Mouse (Mus musculus): Measurements from ENCODE around the gene Pcyt1b.

Pcyt1b gene

GRCm38 (mm10) chrX:93730854-93731253 lies 76.2 kb downstream of the Pcyt1b start:
- in situ Hi-C loops (cut with MboI; ENCODE audit: low sequenced_read_pairs), result no loop called here

DNA sequence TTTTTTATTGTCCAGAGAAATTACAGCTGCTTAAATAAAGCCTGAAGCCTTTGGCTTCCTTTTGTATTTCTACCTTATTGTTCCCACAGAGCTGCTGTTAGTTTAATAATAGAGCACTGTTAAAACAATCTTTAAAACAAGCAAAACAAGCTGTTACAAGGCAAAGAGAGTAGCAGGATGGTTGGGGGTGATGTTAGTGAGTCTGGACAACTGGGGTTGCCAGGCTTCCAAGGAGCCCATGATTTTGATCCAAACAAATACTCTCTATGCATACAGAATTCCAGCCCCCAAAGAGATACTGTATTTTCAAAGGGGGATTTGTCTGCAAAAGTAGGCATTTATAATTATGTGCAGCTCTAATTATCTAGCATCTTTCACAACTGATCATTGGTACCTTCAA lies 77.7 kb downstream of the Pcyt1b start:
- in situ Hi-C loops (cut with MboI; ENCODE audit: low sequenced_read_pairs), result no loop called here

GRCm38 (mm10) chrX:93732975-93733748 lies 78.5 kb downstream of the Pcyt1b start:
- in situ Hi-C loops (cut with MboI; ENCODE audit: low sequenced_read_pairs), result no loop called here

GRCm38 (mm10) chrX:93749165-93749564 lies 94.5 kb downstream of the Pcyt1b start:
- in situ Hi-C loops (cut with MboI; ENCODE audit: low sequenced_read_pairs), result no loop called here

GRCm38 (mm10) chrX:93750566-93750965 lies 95.9 kb downstream of the Pcyt1b start:
- in situ Hi-C loops (cut with MboI; ENCODE audit: low sequenced_read_pairs), result no loop called here

GRCm38 (mm10) chrX:93755210-93755842 lies 100.7 kb downstream of the Pcyt1b start:
- in situ Hi-C loops (cut with MboI; ENCODE audit: low sequenced_read_pairs), result no loop called here

- in situ Hi-C loops (cut with MboI; ENCODE audit: low sequenced_read_pairs), result no loop called here
Measured at GRCm38 (mm10) chrX:93756867-93757455, 102.3 kb downstream of the Pcyt1b start.

DNA sequence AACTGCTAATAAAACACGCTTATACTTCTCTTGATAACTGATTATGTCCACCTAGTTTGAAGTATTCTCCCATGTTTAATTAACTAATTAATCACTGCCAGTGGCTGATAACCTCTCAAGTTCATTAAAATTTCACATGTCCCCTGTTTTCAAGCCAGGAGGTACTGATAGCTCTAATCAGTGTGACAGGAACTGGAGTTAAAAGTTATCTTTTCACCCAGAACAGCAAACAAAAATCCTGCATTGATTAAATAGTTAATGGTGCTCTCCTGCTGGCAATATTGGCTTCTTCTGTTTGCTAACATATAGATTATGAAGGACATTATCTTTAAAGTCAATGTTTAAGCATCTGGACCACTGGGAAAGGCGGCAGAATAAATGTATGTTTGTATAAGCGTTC lies 106.1 kb downstream of the Pcyt1b start:
- in situ Hi-C loops (cut with MboI; ENCODE audit: low sequenced_read_pairs), result no loop called here

DNA sequence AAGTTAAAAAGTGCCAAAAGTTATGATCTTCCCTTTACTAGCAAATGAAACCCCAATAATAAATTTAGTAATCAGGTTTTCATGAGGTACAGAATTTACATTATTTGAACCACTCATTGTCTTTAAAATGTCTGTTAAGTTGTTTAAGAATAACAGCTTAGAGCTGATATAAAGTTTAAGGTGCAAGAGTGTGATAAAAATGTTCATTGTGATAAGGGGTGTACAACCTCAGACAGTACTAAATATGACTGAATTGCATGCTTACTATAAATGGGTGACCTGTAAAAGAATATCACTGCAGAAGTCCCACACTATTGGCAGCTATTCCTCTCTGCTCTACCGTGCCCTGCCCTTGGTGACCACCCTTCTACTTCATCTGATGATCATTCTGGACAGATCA lies 134.9 kb downstream of the Pcyt1b start:
- in situ Hi-C loops (cut with MboI; ENCODE audit: low sequenced_read_pairs), result loop anchor here (25.0 kb wide), 2 partner anchors 248 to 727 kb away; no protein-coding TSS in a partner anchor

- in situ Hi-C loops (cut with MboI; ENCODE audit: low sequenced_read_pairs), result loop anchor here (10.0 to 25.0 kb wide), 3 partner anchors 102 to 731 kb away; no protein-coding TSS in a partner anchor
Measured at GRCm38 (mm10) chrX:93793168-93793567, 138.5 kb downstream of the Pcyt1b start.

Measured in CH12F3 (cell line).